Mouse (Mus musculus) splenic B cell, adult 2 months (primary cell): ENCODE measurements around the gene Bbs9.

Experiments used
- DNase-seq: peaks from one replicate; pipeline ENCODE4 v3.0.0-alpha.2; 2011; ENCODE audit warnings: low read depth, low spot score
- H3K27me3 ChIP-seq: 2 replicates; pipeline ENCODE4 v1.6.1; 2012; ENCODE audit warnings: mild to moderate bottlenecking, low read length, moderate library complexity, mixed read lengths; ENCODE audit not compliant: control insufficient read depth, poor library complexity, insufficient read depth, severe bottlenecking
- H3K36me3 ChIP-seq: 2 replicates; pipeline ENCODE4 v1.6.1; 2012; ENCODE audit warnings: mild to moderate bottlenecking, low read length, moderate library complexity, mixed read lengths; ENCODE audit not compliant: control insufficient read depth, poor library complexity, insufficient read depth, severe bottlenecking

Bbs9 gene

DNA sequence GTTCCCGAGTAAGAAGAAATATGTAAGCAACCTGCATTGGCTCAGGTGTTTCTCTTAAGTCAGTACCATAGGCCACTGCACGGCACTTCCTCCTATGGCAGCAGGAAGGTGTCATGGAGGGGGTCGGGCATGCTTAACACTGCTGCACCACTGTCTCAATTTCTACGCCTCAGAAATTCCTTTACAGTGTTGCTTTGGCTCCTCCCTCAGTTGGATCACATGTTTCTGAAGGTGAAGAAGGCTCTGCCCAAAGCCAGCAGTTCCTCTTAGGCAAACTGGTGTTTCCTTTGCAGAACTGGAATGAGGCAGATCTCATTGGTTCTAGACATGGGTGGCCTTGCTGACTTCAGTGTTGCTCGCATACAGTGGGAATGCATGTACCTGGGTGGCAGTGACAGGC, 332.2 kb downstream of the Bbs9 start:
- Histone ChIP-seq H3K36me3 (no peaks in the 10 kb centered on the region), H3K27me3 (no peaks in the 10 kb centered on the region)
- DNase-seq, result no peak

DNA sequence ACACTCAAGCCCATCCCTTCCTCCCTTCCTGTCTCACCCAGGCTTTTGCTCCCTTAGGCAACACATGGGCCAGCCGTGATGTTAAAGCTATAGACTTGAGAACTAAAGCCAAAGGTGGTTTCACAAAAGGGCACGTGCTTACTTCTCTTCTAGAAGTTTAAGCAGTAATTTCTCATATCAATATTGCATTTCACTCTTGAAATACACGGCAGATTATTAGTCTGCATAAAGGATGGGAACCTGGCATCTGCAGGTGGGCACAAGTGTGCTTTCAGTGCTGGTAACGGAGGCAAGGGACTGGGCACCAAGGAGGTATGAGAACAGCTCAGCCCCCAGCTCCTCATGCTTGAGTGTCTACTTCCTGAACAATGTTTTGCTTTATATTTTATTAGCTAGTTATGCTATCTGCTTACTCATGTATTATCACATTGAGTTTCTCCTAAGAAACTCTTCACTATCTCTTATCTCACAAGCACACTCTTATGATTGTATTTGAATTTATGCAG, 334.2 kb downstream of the Bbs9 start:
- no peak for DNase-seq
- no peaks in the 10 kb centered on the region for H3K27me3 ChIP-seq

DNA sequence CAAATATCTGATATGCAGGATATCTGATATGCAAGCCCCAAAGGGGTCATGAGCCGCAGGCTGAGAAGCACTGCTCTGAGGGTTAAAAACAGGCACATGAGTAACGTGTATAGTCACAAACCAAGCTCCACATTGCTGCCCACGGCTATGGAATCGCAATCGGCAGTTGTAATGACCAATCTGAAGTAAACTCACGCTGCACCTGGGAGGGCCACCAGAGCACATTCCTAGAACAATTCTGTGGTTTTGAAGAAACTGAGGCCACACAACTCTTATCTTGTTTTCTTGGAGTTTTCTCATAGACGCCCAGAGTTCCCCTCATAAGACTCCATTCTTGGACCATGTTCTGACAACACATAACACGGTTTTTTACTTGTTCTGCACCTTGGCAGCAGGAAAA, 334.9 kb downstream of the Bbs9 start:
- no peaks in the 10 kb centered on the region for H3K27me3 ChIP-seq
- no peak for DNase-seq

More for the DNA sequence above, 334.2 kb downstream of the Bbs9 start:
- H3K36me3 ChIP-seq, result no peaks in the 10 kb centered on the region

DNA sequence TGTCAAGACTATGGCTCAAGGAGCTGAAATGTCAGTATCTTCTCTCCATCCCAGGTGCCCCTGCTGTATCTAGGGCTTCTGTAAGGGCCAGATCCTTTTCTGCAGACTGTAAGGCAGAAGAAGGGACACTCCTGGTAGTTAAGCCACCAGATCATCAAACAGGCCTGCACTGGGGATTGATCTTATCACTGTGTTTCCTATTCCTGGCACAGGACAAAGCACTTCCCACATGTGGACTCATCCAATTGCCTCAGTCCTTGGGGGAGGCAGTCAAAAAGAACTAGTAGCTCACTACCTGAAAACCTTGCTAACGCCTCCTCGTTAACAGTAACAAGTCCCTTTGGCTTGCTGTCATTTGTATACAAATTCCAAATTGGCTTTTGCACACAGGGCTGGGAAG, 336.4 kb downstream of the Bbs9 start:
- H3K36me3 ChIP-seq, result no peaks in the 10 kb centered on the region
- no peaks in the 10 kb centered on the region for H3K27me3 ChIP-seq
- no peak for DNase-seq

More for the DNA sequence above, 334.9 kb downstream of the Bbs9 start:
- no peaks in the 10 kb centered on the region for H3K36me3 ChIP-seq

DNA sequence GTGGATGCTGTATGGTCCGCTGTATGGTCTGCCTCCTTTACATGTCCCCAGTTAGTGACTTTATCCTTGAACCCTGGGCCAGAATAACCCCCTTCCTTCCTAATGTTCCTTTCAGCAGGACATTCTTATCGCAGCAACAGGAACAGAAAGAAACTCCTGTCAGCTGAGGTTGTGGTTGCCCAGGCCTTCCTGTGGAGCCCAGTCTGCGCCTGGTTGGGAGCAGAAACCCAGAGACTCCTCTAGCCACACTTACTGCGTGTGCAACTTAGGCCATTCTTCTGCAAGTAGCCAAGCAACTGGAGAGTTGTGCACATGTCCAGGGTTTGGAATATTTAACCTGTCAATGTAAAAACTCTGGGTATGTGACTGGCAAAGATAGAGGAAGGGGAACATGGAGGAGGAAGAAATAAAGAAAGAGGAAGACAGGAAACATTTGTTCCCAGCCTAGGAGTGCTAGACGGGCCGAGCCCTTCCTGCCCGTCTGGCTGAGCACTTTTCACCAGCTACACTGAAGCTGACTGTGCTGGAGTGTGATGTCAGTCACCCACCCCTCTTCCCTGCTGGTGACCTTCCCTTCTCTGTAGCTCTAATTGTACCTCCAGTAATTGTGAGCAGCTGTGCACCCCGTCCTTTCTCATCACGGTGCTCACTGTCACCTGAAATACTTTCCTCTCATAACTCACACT, 339.0 kb downstream of the Bbs9 start:
- Histone ChIP-seq H3K27me3 (no peaks in the 10 kb centered on the region), H3K36me3 (no peaks in the 10 kb centered on the region)
- no peak for DNase-seq

DNA sequence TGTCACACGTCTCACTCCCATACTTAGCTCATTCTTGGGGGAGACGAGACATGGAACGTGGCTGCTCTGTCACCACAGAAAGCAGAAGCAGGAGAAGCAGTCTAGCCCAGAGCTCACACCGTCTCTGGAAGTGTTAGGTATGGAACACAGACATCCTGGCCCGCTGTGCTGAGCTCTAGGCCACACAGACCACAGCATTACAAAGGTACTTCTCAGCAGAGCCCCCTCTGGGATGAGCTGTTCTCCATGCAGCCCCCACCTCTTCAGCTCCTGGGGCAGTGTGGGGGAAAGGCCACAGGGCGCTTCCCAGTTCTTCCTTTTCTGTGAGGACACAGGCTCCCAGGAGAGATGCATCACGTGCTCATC, 339.6 kb downstream of the Bbs9 start:
- no peaks in the 10 kb centered on the region for H3K36me3 ChIP-seq
- DNase-seq, result no peak
- H3K27me3 ChIP-seq, result no peaks in the 10 kb centered on the region

DNA sequence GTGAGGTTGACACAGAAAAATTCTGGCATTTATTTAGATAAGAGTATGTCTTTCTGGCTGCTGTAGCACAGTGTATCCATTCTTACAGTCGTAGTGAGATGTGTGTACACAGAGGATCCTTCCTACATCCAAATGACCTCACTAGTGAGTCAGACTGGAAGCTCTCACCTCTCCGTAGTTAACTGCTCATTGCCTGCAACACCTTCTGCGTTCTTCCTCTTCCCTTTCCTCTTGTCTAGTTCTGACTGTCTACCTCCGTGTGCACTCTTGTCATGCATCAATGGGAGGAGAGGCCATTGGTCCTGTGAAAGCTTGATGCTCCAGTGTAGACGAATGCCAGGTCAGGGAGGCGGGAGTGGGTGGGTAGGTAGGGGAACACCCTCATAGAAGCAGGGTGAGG, 344.0 kb downstream of the Bbs9 start:
- no peak for DNase-seq
- 0 out of 2 replicates have a peak, but pooled peaks cover 2% of the 10 kb centered on the region for H3K36me3 ChIP-seq
- no peaks in the 10 kb centered on the region for H3K27me3 ChIP-seq

DNA sequence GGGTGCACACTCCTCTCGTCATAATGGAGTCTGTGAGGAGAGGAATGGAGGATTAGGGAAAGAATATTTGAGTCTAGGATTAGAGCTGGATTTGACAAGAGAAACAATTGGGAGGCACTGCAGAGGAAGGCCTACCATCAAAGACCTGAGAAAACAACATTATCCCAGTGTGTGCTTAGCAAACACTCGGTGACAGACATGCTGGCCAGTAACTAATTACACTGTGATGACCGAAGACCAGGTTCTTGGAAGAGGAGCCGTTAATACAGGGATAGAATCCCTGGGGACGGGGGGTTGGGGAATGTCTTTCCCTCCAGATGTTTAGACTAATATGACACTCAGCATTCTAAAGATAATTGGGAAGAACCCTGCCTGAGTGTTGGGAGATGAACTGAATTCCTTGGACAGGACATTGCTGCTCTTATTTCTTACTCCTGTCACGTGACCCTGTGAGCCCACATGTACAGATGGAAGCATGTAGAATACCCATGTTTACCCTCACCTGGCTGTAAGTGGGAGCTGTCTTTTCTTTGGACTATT, 345.2 kb downstream of the Bbs9 start:
- Histone ChIP-seq H3K36me3 (0 out of 2 replicates have a peak, but pooled peaks cover 2% of the 10 kb centered on the region), H3K27me3 (no peaks in the 10 kb centered on the region)
- no peak for DNase-seq

DNA sequence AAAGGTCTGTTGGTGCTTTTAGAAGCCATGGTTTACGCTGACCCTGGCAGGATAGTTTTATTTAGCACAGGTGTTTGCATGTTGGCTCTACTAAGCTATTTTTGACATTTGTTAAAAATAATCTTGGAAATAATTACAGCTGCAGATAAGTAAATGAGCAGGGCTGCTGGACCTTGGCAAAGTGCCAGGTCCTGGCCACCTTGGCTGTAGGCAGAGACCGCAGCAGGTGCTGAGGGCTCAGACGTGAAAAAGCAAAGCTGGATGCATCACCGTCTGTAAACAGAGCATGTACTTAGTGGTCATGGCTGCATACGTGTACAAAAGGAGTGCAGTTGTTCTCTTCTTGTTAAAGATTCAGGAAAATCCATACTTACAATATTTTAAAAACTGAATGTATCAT, 347.3 kb downstream of the Bbs9 start:
- no peak for DNase-seq
- Histone ChIP-seq H3K36me3 (0 out of 2 replicates have a peak, but pooled peaks cover 2% of the 10 kb centered on the region), H3K27me3 (no peaks in the 10 kb centered on the region)

DNA sequence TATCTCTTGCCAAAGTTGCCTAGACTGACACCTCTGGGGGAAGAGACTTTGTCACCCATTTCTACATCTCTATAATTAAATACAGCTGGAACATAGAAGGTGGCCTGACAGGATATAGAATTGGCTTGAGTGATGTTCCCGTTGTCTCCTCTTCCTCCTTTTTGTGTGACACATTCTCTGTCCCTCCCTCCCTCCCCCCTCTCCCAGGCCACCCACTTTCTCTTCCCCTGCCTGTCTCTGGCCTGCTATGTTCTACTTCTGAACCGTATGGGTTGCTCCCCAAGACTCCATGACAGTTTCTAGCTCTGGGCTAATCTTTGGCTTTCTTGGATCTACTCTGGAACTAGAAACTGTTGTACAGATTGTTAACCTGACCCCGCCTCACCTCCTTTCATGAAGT, 348.3 kb downstream of the Bbs9 start:
- Histone ChIP-seq H3K36me3 (0 out of 2 replicates have a peak, but pooled peaks cover 2% of the 10 kb centered on the region), H3K27me3 (no peaks in the 10 kb centered on the region)
- DNase-seq, result no peak

DNA sequence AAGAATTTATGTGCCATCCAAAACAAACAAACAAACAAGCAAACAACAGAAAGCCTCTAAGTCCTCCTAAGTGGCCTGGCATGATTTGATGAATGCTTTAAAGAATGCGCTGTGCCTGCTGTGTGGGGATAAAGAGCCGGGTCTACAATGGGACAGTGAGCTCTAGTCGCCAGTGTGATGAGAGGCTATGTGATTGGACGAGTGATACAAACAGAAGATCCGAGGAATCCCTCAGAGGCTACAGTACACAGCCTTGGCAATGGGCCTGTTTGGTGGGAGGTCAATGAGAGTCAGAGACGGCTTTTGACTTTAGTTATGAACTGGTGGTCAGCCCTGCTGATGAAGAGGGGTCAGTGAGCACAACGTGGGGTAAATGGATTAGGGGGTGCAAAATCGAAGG, 349.4 kb downstream of the Bbs9 start:
- DNase-seq, result no peak
- Histone ChIP-seq H3K36me3 (0 out of 2 replicates have a peak, but pooled peaks cover 2% of the 10 kb centered on the region), H3K27me3 (no peaks in the 10 kb centered on the region)

DNA sequence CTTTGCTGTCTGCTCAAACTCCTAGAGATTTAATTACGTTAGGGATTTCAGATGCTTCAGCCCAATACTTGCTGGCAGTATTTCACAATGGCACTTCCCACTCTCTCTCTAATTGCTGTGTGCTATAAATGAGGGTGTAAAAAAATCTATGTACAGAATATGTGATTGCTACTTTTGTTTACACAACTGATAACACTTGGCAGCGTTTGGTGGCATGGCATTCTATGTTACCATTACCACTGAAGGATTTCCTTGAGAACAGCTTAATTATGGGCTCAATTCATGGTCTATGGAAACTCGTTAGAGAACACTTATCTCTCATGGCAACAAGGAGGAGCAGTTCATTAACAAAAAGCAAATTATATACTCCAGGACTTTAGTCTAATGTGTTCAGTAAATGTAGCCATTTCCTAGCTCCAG, 351.1 kb downstream of the Bbs9 start:
- H3K27me3 ChIP-seq, result no peaks in the 10 kb centered on the region
- H3K36me3 ChIP-seq, result 0 out of 2 replicates have a peak, but pooled peaks cover 2% of the 10 kb centered on the region

DNA sequence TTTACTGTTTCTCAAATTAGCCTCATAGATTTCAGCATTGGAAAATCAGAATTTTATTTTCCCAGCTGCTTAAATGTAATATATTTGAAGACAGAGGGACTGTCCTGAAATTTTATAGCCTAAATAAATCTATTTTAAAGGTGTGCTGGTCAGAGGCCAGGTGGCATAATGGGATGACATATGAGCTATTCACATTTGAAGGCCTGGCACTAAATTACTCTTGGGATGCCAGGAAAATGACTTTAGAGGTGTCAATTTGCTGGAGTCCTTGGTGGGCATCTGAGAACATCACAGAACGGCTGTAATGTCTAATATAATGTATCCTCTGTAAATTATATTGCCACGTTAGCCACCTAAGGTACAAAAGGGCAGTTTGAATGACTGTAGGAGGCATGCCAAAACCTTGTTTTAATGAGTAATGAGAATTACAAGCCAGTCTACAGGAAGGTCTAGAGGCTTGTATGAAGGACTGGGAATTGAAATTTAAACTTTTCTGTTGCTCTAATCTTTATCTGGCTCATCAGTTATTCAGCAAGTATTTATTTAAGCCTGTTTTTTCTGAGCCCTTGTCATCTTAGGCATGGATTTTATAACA, 351.8 kb downstream of the Bbs9 start:
- no peak for DNase-seq
- no peaks in the 10 kb centered on the region for H3K27me3 ChIP-seq
- H3K36me3 ChIP-seq, result no peaks in the 10 kb centered on the region

More for the DNA sequence above, 351.1 kb downstream of the Bbs9 start:
- no peak for DNase-seq

DNA sequence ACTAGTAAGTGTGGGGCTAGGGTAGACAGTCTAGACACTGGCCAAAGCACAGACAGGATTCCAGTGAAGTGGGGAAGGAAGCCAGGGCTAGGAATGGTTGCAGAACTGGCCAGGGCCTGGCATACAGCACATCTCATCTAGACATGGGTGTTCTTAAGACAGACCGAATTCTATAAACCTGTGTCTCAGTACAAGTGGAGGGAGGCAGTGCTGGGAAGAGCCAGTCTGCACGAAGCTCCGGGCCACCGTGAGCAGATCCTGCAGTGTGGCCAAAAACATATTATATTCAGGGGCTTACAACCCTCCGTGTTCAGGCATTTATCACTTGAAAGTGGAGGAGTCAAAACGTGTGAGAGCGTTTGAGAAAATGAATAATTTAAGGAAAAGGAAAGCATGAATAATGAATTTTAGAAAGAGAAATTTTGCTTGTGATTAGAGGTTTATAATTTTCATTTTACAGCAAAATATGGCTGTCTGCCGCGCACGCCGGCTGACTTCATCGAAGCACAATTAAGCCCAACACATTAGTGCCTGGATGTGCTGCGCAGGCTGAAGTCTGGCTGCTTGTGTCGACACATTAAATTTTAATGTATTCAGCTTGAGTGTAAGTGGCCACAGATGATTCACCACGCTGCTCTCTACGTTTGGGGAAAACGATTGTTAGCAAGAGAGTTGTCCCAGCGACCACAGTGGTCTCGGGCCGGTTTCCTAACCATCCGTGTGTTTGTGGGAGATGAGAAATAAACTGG, 353.9 kb downstream of the Bbs9 start:
- no peak for DNase-seq
- H3K36me3 ChIP-seq, result no peaks in the 10 kb centered on the region
- H3K27me3 ChIP-seq, result no peaks in the 10 kb centered on the region
